Mouse (Mus musculus) mouse embryonic stem cell (cell line): ENCODE results near the gene Rexo4.

Source experiments
- in situ Hi-C, 2 experiments: fragments of 300-500 bp; cut with MboI; formaldehyde crosslinking; loops; 1 replicate in 1 of 2; 3 replicates in 1 of 2; pipeline ENCODE4 v1.14.3; 2019 to 2020; ENCODE audit warnings: low sequenced_read_pairs in 2 of 2, low pct_unique_long_range_greater_than_20kb in 1 of 2, mixed read lengths in 1 of 2; ENCODE audit not compliant: unreplicated experiment in 1 of 2

The Rexo4 gene

GRCm38 (mm10) chr2:26963923-26964723 lies at the start of gene Rexo4:
Gene Rexo4, minus strand, starts transcription at chr2:26964386.
- in situ Hi-C loops: no loop called here

GRCm38 (mm10) chr2:27009714-27010244 lies 45.6 kb upstream of the Rexo4 start, which contains the start of gene Cacfd1:
Gene Cacfd1, plus strand, starts transcription at chr2:27009926.
- in situ Hi-C loops: no loop called here

- in situ Hi-C loops: no loop called here
Measured at GRCm38 (mm10) chr2:27007701-27008100, 43.5 kb upstream of the Rexo4 start.

GRCm38 (mm10) chr2:27006255-27006654 lies 42.1 kb upstream of the Rexo4 start:
- in situ Hi-C loops: no loop called here

GRCm38 (mm10) chr2:26997993-26998392 lies 33.8 kb upstream of the Rexo4 start:
- in situ Hi-C loops: no loop called here

GRCm38 (mm10) chr2:26997498-26997897 lies 33.3 kb upstream of the Rexo4 start:
- in situ Hi-C loops: no loop called here

- in situ Hi-C loops: no loop called here
Measured at GRCm38 (mm10) chr2:26993936-26994335, 29.8 kb upstream of the Rexo4 start.

- in situ Hi-C loops: no loop called here
Measured at GRCm38 (mm10) chr2:26984640-26985039, 20.5 kb upstream of the Rexo4 start.

GRCm38 (mm10) chr2:26984179-26984578 lies 20.0 kb upstream of the Rexo4 start:
- in situ Hi-C loops: no loop called here

GRCm38 (mm10) chr2:26980361-26980760 lies 16.2 kb upstream of the Rexo4 start:
- in situ Hi-C loops: no loop called here

- in situ Hi-C loops: no loop called here
Measured at GRCm38 (mm10) chr2:26973960-26974359, 9.8 kb upstream of the Rexo4 start.

- in situ Hi-C loops: no loop called here
Measured at GRCm38 (mm10) chr2:26973116-26973515, 8.9 kb upstream of the Rexo4 start, which contains the start of gene Adamts13. Gene Adamts13, plus strand, starts transcription at chr2:26973416.

- in situ Hi-C loops: no loop called here
Measured at GRCm38 (mm10) chr2:26967262-26967661, 3.1 kb upstream of the Rexo4 start.

GRCm38 (mm10) chr2:26964724-26965370 lies 661 bp upstream of the Rexo4 start:
- in situ Hi-C loops: no loop called here

- in situ Hi-C loops: no loop called here
Measured at GRCm38 (mm10) chr2:26960756-26961155, 3.4 kb downstream of the Rexo4 start.

GRCm38 (mm10) chr2:26957488-26957859 lies 6.7 kb downstream of the Rexo4 start:
- in situ Hi-C loops: no loop called here

- in situ Hi-C loops: no loop called here
Measured at GRCm38 (mm10) chr2:26956811-26957487, 7.2 kb downstream of the Rexo4 start.

GRCm38 (mm10) chr2:26954735-26955395 lies 9.3 kb downstream of the Rexo4 start:
- in situ Hi-C loops: no loop called here

- in situ Hi-C loops: no loop called here
Measured at GRCm38 (mm10) chr2:26952866-26953265, 11.3 kb downstream of the Rexo4 start.
